Mouse (Mus musculus): ENCODE results near the gene Urm1. TPM values are rescaled to one million over a fixed set of nuclear protein-coding genes. Genes with fewer than 3 reads are reported as not detected.

Gene Urm1
- polyA plus RNA-seq, 1 experiment, result 79.9 TPM

DNA sequence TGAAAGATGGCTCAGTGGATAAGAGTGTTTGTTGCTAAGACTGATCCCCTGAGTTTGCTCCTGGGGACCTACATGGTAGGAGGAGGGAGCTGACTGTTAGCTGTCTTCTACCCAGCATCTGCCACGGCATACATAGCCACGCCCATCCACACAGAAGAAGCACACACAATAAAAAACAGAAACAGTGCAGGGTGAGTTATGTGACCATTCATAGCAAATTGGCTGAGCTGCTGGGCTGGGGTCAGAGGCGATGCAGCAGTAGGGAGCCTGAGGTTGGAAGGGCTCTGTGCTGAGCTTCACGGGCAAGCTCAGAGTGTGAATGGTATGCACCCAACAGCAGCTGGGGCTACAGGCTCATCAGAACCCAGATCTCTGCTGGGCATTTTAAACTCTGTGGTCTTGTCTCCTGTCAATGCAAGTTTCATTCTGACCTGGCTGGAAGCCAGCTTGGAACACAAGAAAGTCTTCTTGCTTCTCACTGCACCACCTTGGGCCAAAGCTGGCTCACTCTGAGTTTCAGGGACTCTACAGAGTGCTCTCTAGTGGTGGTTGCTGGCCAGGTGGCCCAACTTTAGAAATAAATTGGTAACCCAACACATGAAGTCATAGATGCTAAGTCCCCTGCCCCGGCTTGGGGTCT lies 30.1 kb downstream of the Urm1 start:
- no peak for TF ChIP-seq POLR2A (IDR thresholded peaks at IDR 0.05; ENCODE audit: control insufficient read depth, extremely low read depth, insufficient read depth, low read length, poor library complexity)
- TF ChIP-seq CTCF (IDR thresholded peaks at IDR 0.05; ENCODE audit: borderline replicate concordance, control insufficient read depth, extremely low read depth, insufficient read depth, low read length, poor library complexity), result no peak
- no peak overlapping the region for H3K27ac ChIP-seq (ENCODE audit: control insufficient read depth, insufficient read depth, low read length)
- peaks cover 21% of the 10 kb centered on the region for H3K4me1 ChIP-seq (replicated peaks; ENCODE audit: control insufficient read depth, insufficient read depth, low read length)
- 55% methylated on average over 5 of the region's 5 CpGs for WGBS
- DNase-seq, result no peak
- no peaks in the 10 kb centered on the region for H3K27me3 ChIP-seq (ENCODE audit: control insufficient read depth, insufficient read depth, low read length)
- peaks cover 6% of the 10 kb centered on the region for H3K36me3 ChIP-seq (ENCODE audit: control insufficient read depth, insufficient read depth, low read length)
- no peak overlapping the region for H3K4me3 ChIP-seq (ENCODE audit: control insufficient read depth, insufficient read depth, low read length)

DNA sequence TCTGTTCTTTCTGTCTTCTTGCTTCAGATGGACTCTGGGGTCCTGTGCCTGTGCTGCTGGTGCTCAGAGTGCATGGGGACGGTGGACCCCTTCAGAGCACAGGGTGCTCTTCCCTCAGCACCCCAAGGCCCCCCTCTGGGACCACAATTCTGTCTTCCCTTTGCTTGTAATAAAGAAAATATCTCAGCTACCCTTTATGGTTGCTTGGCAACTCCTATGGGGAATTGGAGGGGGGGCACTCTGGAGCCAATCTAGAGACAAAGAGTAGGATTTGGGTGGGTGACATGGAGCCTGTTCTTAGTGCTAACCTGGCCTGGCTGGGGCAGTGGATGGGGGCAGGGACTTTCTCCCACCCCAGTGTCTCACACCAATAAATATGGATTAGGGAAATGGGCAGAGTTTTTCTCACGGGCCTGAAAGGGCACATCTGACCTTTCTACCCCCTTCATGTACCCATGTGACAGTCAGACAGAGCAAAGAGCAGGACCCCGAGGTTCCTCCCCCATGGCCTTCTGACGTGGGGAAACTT lies 33.1 kb downstream of the Urm1 start:
- Histone ChIP-seq H3K27me3 (ENCODE audit: control insufficient read depth, insufficient read depth, low read length) (no peaks in the 10 kb centered on the region), H3K4me3 (ENCODE audit: control insufficient read depth, insufficient read depth, low read length) (no peak overlapping the region), H3K4me1 (replicated peaks; ENCODE audit: control insufficient read depth, insufficient read depth, low read length) (peaks cover 21% of the 10 kb centered on the region), H3K36me3 (ENCODE audit: control insufficient read depth, insufficient read depth, low read length) (no peaks in the 10 kb centered on the region), H3K27ac (ENCODE audit: control insufficient read depth, insufficient read depth, low read length) (no peak overlapping the region)
- TF ChIP-seq POLR2A (IDR thresholded peaks at IDR 0.05; ENCODE audit: control insufficient read depth, extremely low read depth, insufficient read depth, low read length, poor library complexity) (no peak), CTCF (IDR thresholded peaks at IDR 0.05; ENCODE audit: borderline replicate concordance, control insufficient read depth, extremely low read depth, insufficient read depth, low read length, poor library complexity) (no peak)
- WGBS, result 73% methylated on average over 4 of the region's 4 CpGs
- no peak for DNase-seq

DNA sequence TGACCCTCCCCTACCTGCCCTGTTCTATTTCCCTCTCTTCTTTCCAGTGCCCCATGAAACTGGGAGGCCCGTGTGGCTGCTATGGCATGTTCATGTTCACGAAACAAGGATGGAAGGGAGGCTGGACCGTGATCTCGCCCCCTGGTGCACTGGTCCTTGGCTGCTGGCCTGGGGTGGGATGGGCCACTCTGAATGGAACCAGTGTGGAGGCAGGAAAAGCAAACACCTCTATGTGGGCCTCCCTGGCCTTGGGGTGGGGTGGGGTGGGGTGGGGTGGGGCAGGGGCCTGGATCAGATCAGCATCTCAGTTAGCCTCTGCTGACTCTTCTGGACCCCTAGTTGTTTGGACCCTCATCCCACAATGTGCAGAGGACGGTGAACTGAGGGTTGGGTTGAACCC lies 33.9 kb downstream of the Urm1 start:
- Histone ChIP-seq H3K4me1 (replicated peaks; ENCODE audit: control insufficient read depth, insufficient read depth, low read length) (peaks cover 17% of the 10 kb centered on the region), H3K4me3 (ENCODE audit: control insufficient read depth, insufficient read depth, low read length) (no peak overlapping the region), H3K36me3 (ENCODE audit: control insufficient read depth, insufficient read depth, low read length) (no peaks in the 10 kb centered on the region), H3K27me3 (ENCODE audit: control insufficient read depth, insufficient read depth, low read length) (no peaks in the 10 kb centered on the region), H3K27ac (ENCODE audit: control insufficient read depth, insufficient read depth, low read length) (no peak overlapping the region)
- no peak for DNase-seq
- 92% methylated on average over 5 of the region's 5 CpGs for WGBS
- no peak for TF ChIP-seq CTCF (IDR thresholded peaks at IDR 0.05; ENCODE audit: borderline replicate concordance, control insufficient read depth, extremely low read depth, insufficient read depth, low read length, poor library complexity)
- TF ChIP-seq POLR2A (IDR thresholded peaks at IDR 0.05; ENCODE audit: control insufficient read depth, extremely low read depth, insufficient read depth, low read length, poor library complexity), result no peak

DNA sequence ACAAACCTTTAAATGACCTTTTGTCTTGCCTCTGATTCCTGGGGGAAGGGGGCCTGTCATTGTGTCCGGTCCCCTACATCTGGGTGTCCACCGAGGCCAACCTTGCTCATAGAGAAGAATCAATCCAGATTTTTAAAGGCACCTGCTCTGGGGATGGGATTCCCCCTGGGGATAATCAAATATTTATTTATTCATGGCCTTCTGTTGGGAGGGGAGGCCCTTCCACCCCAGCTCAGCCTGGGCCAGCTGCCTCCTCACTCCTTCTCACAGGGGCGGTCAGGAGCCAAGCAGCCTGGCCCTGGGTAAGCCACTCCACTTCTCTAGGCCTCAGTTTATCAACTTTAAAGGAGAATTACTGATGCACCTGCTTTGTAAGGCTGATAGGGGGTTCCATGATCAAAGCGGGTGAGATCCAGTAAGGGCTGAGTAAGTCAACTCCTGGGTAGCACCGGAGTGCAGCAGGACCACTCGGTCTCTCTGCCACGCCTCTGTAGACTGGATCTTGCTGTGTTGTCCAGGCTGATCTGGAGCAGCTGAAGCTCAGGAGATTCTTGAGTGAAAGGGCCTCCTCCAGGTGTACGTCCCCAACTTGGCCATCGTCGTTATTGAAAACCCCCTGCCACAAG lies 35.8 kb downstream of the Urm1 start:
- 92% methylated on average over 10 of the region's 10 CpGs for WGBS
- Histone ChIP-seq H3K27ac (ENCODE audit: control insufficient read depth, insufficient read depth, low read length) (no peak overlapping the region), H3K4me1 (replicated peaks; ENCODE audit: control insufficient read depth, insufficient read depth, low read length) (no peaks in the 10 kb centered on the region), H3K36me3 (ENCODE audit: control insufficient read depth, insufficient read depth, low read length) (no peaks in the 10 kb centered on the region), H3K4me3 (ENCODE audit: control insufficient read depth, insufficient read depth, low read length) (no peak overlapping the region), H3K27me3 (ENCODE audit: control insufficient read depth, insufficient read depth, low read length) (no peaks in the 10 kb centered on the region)
- no peak for TF ChIP-seq CTCF (IDR thresholded peaks at IDR 0.05; ENCODE audit: borderline replicate concordance, control insufficient read depth, extremely low read depth, insufficient read depth, low read length, poor library complexity)
- TF ChIP-seq POLR2A (IDR thresholded peaks at IDR 0.05; ENCODE audit: control insufficient read depth, extremely low read depth, insufficient read depth, low read length, poor library complexity), result no peak
- no peak for DNase-seq

DNA sequence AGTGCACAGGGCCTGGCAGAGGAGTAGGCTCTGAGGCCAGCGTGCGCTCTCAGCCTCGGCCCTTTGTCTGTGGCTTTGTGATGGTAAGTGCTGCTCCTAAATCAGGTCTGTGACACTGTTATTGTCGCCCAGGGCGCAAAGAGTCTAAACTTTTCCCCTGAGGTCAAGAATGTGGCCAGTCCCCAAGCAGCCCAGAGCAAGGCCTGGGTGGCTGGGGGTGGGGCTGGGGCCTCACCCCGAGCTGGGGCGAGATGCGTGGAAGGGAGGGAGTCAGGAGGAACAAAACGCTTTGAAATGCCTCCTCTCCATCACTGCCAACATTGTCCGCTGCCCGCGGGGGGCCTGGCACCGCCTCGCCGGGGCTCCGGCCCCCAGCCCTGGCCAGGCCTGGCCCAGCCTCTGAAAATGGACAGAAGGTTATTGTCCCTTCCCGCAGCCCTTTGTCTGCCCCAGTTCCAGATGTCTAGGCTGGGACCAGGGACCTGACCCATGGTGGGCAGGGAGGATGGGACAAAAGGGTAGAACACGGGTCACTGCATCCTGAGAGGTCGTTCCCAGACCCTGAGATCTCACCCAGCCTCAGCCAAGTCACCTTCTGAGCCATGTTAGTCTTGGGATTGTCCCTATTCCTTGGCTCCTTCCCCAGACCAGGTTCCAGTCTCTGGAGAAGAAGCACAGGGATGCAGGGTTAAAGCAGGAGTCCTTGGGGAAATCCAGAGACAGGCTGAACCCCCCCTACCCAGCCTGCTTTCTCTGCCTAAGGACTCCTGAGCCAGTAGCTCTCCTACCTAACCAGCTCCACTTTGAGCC lies 36.8 kb downstream of the Urm1 start:
- no peak for DNase-seq
- TF ChIP-seq CTCF (IDR thresholded peaks at IDR 0.05; ENCODE audit: borderline replicate concordance, control insufficient read depth, extremely low read depth, insufficient read depth, low read length, poor library complexity) (no peak), POLR2A (IDR thresholded peaks at IDR 0.05; ENCODE audit: control insufficient read depth, extremely low read depth, insufficient read depth, low read length, poor library complexity) (no peak)
- WGBS, result 62% methylated on average over 19 of the region's 19 CpGs
- Histone ChIP-seq H3K4me3 (ENCODE audit: control insufficient read depth, insufficient read depth, low read length) (no peak overlapping the region), H3K27ac (ENCODE audit: control insufficient read depth, insufficient read depth, low read length) (no peak overlapping the region), H3K4me1 (replicated peaks; ENCODE audit: control insufficient read depth, insufficient read depth, low read length) (no peaks in the 10 kb centered on the region), H3K27me3 (ENCODE audit: control insufficient read depth, insufficient read depth, low read length) (no peaks in the 10 kb centered on the region), H3K36me3 (ENCODE audit: control insufficient read depth, insufficient read depth, low read length) (no peaks in the 10 kb centered on the region)

DNA sequence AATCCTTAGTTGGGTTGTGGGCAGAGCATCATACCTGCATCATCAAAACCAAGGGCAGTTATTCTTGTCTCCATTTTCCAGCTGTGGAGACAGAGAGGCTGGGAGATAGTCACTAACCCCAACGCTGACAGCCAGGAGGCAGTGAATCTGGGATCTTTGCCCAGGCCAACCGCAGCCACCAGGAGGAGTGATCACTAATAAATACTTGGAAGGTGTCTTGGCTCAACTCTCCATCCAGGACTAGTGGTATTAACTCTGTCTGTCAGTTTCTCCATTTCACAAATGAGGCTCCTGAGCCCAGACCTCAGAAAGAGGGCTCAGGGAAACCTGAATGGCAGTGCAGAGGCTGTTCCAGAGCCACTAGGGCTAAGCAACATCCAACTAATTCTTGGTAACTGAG lies 37.5 kb downstream of the Urm1 start:
- no peak overlapping the region for H3K27ac ChIP-seq (ENCODE audit: control insufficient read depth, insufficient read depth, low read length)
- H3K4me1 ChIP-seq (replicated peaks; ENCODE audit: control insufficient read depth, insufficient read depth, low read length), result no peaks in the 10 kb centered on the region
- H3K4me3 ChIP-seq (ENCODE audit: control insufficient read depth, insufficient read depth, low read length), result no peak overlapping the region
- TF ChIP-seq POLR2A (IDR thresholded peaks at IDR 0.05; ENCODE audit: control insufficient read depth, extremely low read depth, insufficient read depth, low read length, poor library complexity) (no peak), CTCF (IDR thresholded peaks at IDR 0.05; ENCODE audit: borderline replicate concordance, control insufficient read depth, extremely low read depth, insufficient read depth, low read length, poor library complexity) (no peak)
- no peaks in the 10 kb centered on the region for H3K27me3 ChIP-seq (ENCODE audit: control insufficient read depth, insufficient read depth, low read length)
- H3K36me3 ChIP-seq (ENCODE audit: control insufficient read depth, insufficient read depth, low read length), result no peaks in the 10 kb centered on the region
- WGBS, result 39% methylated on average over 2 of the region's 2 CpGs
- DNase-seq, result no peak
